Mouse (Mus musculus) lung, postnatal 0 days (tissue): ENCODE results near the gene Arrb1. TPM values are rescaled to one million over a fixed set of nuclear protein-coding genes. Genes with fewer than 3 reads are reported as not detected.

Experiments
- ATAC-seq: fragments of 200-750 bp; cut with Nextera tagmentation; 2 replicates; pipeline ENCODE4 v1.8.0; 2017; ENCODE audit warnings: moderate library complexity
- DNase-seq: peaks from one replicate; pipeline ENCODE4 v3.0.0-alpha.2; 2016; ENCODE audit warnings: low spot score
- H3K27ac ChIP-seq: fragments of 300-500 bp; sonication (generic); 2 replicates; pipeline ENCODE4 v1.5.1; 2014; ENCODE audit warnings: antibody characterized with exemption, mild to moderate bottlenecking, low read length, mixed read lengths
- H3K27me3 ChIP-seq: fragments of 300-500 bp; sonication (generic); replicated peaks from 2 replicates; pipeline ENCODE4 v1.6.1; 2014; ENCODE audit warnings: low read length, mixed read lengths; ENCODE audit not compliant: insufficient read depth
- H3K36me3 ChIP-seq: fragments of 300-500 bp; sonication (generic); 2 replicates; pipeline ENCODE4 v1.6.1; 2014; ENCODE audit warnings: low read length, mixed read lengths; ENCODE audit not compliant: insufficient read depth
- H3K4me1 ChIP-seq: fragments of 300-500 bp; sonication (generic); 2 replicates; pipeline ENCODE4 v1.6.1; 2014; ENCODE audit warnings: antibody characterized with exemption, low read depth, low read length, mixed read lengths; ENCODE audit not compliant: insufficient read depth
- H3K4me2 ChIP-seq: fragments of 300-500 bp; sonication (generic); replicated peaks from 2 replicates; pipeline ENCODE4 v1.6.1; 2014; ENCODE audit warnings: low read depth, mild to moderate bottlenecking, low read length, moderate library complexity, mixed read lengths
- H3K4me3 ChIP-seq: fragments of 300-500 bp; sonication (generic); 2 replicates; pipeline ENCODE4 v1.5.1; 2014; ENCODE audit warnings: low read depth, low read length
- H3K9ac ChIP-seq: fragments of 300-500 bp; sonication (generic); replicated peaks from 2 replicates; pipeline ENCODE4 v1.6.1; 2014; ENCODE audit warnings: low read depth, mild to moderate bottlenecking
- H3K9me3 ChIP-seq: fragments of 300-500 bp; sonication (generic); 2 replicates; pipeline ENCODE4 v1.6.1; 2016; ENCODE audit warnings: low read length, mixed read lengths
- CTCF ChIP-seq: IDR thresholded peaks from 2 replicates; pipeline ENCODE4 v1.5.1; 2016; ENCODE audit warnings: antibody characterized with exemption, mild to moderate bottlenecking
- EP300 ChIP-seq: IDR thresholded peaks from 2 replicates; pipeline ENCODE4 v1.6.1; 2016; ENCODE audit warnings: antibody characterized with exemption, mild to moderate bottlenecking, control low read depth
- WGBS: fragments of 180-500 bp; shearing (Covaris S2); extraction: QIAGEN DNeasy Blood & Tissue Kit; methylation state at CpG from one replicate; pipeline ENCODE4 v1.1.7; 2014; 5-methylcytosine and 5-hydroxymethylcytosine counted together
- polyA plus RNA-seq: library from polyadenylated mRNA; unstranded; fragments of >200 nt; fragmentation: Nextera tagmentation; extraction: Ambion mirVana; gene quantifications from 2 replicates; pipeline ENCODE4 v1.2.1, GENCODE M21; 2015

The Arrb1 gene
- polyA plus RNA-seq, 1 experiment from 2014 or later: 21.7 TPM

- Histone ChIP-seq H3K4me3 (no peak overlapping the region), H3K4me2 (no peak overlapping the region), H3K27ac (peak overlapping the region; percentile 93; the same call in 1 of the 2 replicates), H3K36me3 (no peaks in the 10 kb centered on the region), H3K4me1 (peaks cover 24% of the 10 kb centered on the region), H3K9me3 (no peaks in the 10 kb centered on the region), H3K9ac (no peak overlapping the region), H3K27me3 (no peaks in the 10 kb centered on the region)
- TF ChIP-seq EP300: no peak
- no peak for TF ChIP-seq CTCF
- no peak for DNase-seq
- ATAC-seq: no peak
- WGBS: 45% methylated on average over 5 of the region's 5 CpGs
Observed at GRCm38 (mm10) chr7:99534501-99534900, 765 bp upstream of the Arrb1 start.

- no peaks in the 10 kb centered on the region for H3K9me3 ChIP-seq
- TF ChIP-seq EP300 (no peak), CTCF (no peak)
- 9% methylated on average over 42 of the region's 46 CpGs for whole genome bisulfite sequencing
- peak overlapping the region; percentile 93 for H3K27ac ChIP-seq
- ATAC-seq (peak; percentile 29), DNase-seq (peak; percentile 82)
- H3K4me3 ChIP-seq: peak overlapping the region; percentile 74
- peaks cover 28% of the 10 kb centered on the region for H3K4me1 ChIP-seq
- H3K9ac ChIP-seq: peak overlapping the region; percentile 88
- H3K27me3 ChIP-seq: no peaks in the 10 kb centered on the region
- peak overlapping the region; percentile 92 for H3K4me2 ChIP-seq
- no peaks in the 10 kb centered on the region for H3K36me3 ChIP-seq
Observed at GRCm38 (mm10) chr7:99535741-99536501, 655 bp downstream of the Arrb1 start.

- DNase-seq (no peak), ATAC-seq (no peak)
- H3K36me3 ChIP-seq: no peaks in the 10 kb centered on the region
- peak overlapping the region; percentile 92 for H3K4me2 ChIP-seq
- peaks cover 28% of the 10 kb centered on the region for H3K4me1 ChIP-seq
- H3K9me3 ChIP-seq: no peaks in the 10 kb centered on the region
- TF ChIP-seq EP300: no peak
- TF ChIP-seq CTCF: no peak
- WGBS: 58% methylated on average over 5 of the region's 5 CpGs
- peak overlapping the region; percentile 74 for H3K4me3 ChIP-seq
- peak overlapping the region; percentile 19; the same call in 1 of the 2 replicates for H3K9ac ChIP-seq
- H3K27me3 ChIP-seq: no peaks in the 10 kb centered on the region
- H3K27ac ChIP-seq: 0 out of 2 replicates have a peak overlapping the region, but pooled peaks have one; percentile 20
Observed at GRCm38 (mm10) chr7:99537183-99537756, 2.0 kb downstream of the Arrb1 start.

- 50% methylated on average over 4 of the region's 4 CpGs for WGBS
- Histone ChIP-seq H3K27me3 (no peaks in the 10 kb centered on the region), H3K4me2 (peak overlapping the region; percentile 27), H3K9ac (no peak overlapping the region; the same call in 1 of the 2 replicates), H3K4me3 (no peak overlapping the region), H3K27ac (peak overlapping the region; percentile 40), H3K4me1 (peaks cover 28% of the 10 kb centered on the region), H3K36me3 (no peaks in the 10 kb centered on the region), H3K9me3 (no peaks in the 10 kb centered on the region)
- ATAC-seq: no peak
- TF ChIP-seq CTCF (no peak), EP300 (no peak)
- DNase-seq: no peak
Observed at GRCm38 (mm10) chr7:99538421-99538820, 3.2 kb downstream of the Arrb1 start.

- WGBS: 25% methylated on average over 8 of the region's 8 CpGs
- peak; percentile 27 for ATAC-seq
- peaks cover 30% of the 10 kb centered on the region for H3K4me1 ChIP-seq
- no peaks in the 10 kb centered on the region for H3K27me3 ChIP-seq
- H3K9ac ChIP-seq: no peak overlapping the region
- 0 out of 2 replicates have a peak overlapping the region, but pooled peaks have one; percentile 4 for H3K4me3 ChIP-seq
- peak overlapping the region; percentile 73; the same call in 1 of the 2 replicates for H3K27ac ChIP-seq
- peak; percentile 89 for DNase-seq
- H3K4me2 ChIP-seq: peak overlapping the region; percentile 49
- no peaks in the 10 kb centered on the region for H3K9me3 ChIP-seq
- no peaks in the 10 kb centered on the region for H3K36me3 ChIP-seq
- no peak for TF ChIP-seq EP300
- no peak for TF ChIP-seq CTCF
Observed at GRCm38 (mm10) chr7:99539201-99539891, 4.1 kb downstream of the Arrb1 start.

GRCm38 (mm10) chr7:99540016-99540415, 4.8 kb downstream of the Arrb1 start:
- Histone ChIP-seq H3K4me3 (0 out of 2 replicates have a peak overlapping the region, but pooled peaks have one; percentile 4), H3K4me2 (peak overlapping the region; percentile 49)
- ATAC-seq: no peak

More at GRCm38 (mm10) chr7:99540016-99540415, 4.8 kb downstream of the Arrb1 start:
- Histone ChIP-seq H3K27ac (peak overlapping the region; percentile 73; the same call in 1 of the 2 replicates), H3K36me3 (no peaks in the 10 kb centered on the region), H3K9ac (no peak overlapping the region), H3K4me1 (peaks cover 37% of the 10 kb centered on the region), H3K27me3 (no peaks in the 10 kb centered on the region), H3K9me3 (no peaks in the 10 kb centered on the region)
- peak; percentile 41 for DNase-seq
- 70% methylated on average over 2 of the region's 2 CpGs for WGBS
- TF ChIP-seq CTCF: no peak
- no peak for TF ChIP-seq EP300
